In genomic region chr2:113807640-113808039, GRCm38 (mm10) we compare ENCODE assay signal across 8 mouse cellular contexts. TPM values are rescaled to one million over a fixed set of nuclear protein-coding genes. Genes with fewer than 3 reads are reported as not detected.
DNase-seq lines count a peak whose midpoint lies in the region; ATAC-seq and TF ChIP-seq lines count a peak whose summit lies in the region.

No protein-coding gene starts in this region.

- peak; percentile 90 for TF ChIP-seq RAD21 in CH12.LX (IDR thresholded peaks at IDR 0.05; ENCODE audit: low read depth, low read length)

- H3K9me3 ChIP-seq in hindbrain, embryonic 10.5 days: no peaks in the 10 kb centered on the region
- H3K9me3 ChIP-seq in hindbrain, embryonic 16.5 days (ENCODE audit: control insufficient read depth, low read length): no peaks in the 10 kb centered on the region
- H3K9me3 ChIP-seq in CH12.LX (replicated peaks; ENCODE audit: low read length): no peaks in the 10 kb centered on the region
- H3K9me3 ChIP-seq in embryonic facial prominence, embryonic 10.5 days: no peaks in the 10 kb centered on the region
- no peaks in the 10 kb centered on the region for H3K9me3 ChIP-seq in midbrain, embryonic 11.5 days (ENCODE audit: control insufficient read depth, low read length)

- no peak for TF ChIP-seq EP300 in CH12.LX (IDR thresholded peaks at IDR 0.05; ENCODE audit: low read length)

- no peaks in the 10 kb centered on the region for H3K27me3 ChIP-seq in hindbrain, embryonic 10.5 days (ENCODE audit: insufficient read depth, poor library complexity, severe bottlenecking)
- H3K27me3 ChIP-seq in hindbrain, embryonic 16.5 days (replicated peaks; ENCODE audit: control insufficient read depth, insufficient read depth, low read length): no peaks in the 10 kb centered on the region
- H3K27me3 ChIP-seq in CH12.LX (replicated peaks): no peaks in the 10 kb centered on the region
- H3K27me3 ChIP-seq in embryonic facial prominence, embryonic 10.5 days (replicated peaks; ENCODE audit: low read depth, poor library complexity, severe bottlenecking): no peaks in the 10 kb centered on the region
- H3K27me3 ChIP-seq in midbrain, embryonic 11.5 days (ENCODE audit: control insufficient read depth, insufficient read depth, low read length): no peaks in the 10 kb centered on the region

- dilution Hi-C loops in CH12.LX (cut with MboI; ENCODE audit: extremely low pct_ligation_motif_present, extremely low pct_unique_long_range_greater_than_20kb, low sequenced_read_pairs): no loop called here

- in situ Hi-C loops in CH12.LX (cut with MboI; ENCODE audit: low pct_ligation_motif_present, low pct_unique_long_range_greater_than_20kb, low sequenced_read_pairs): loop anchor here (25.0 kb wide), 1 partner anchor 320 kb away; no protein-coding TSS in a partner anchor

- H3K4me1 ChIP-seq in hindbrain, embryonic 10.5 days (replicated peaks): no peaks in the 10 kb centered on the region
- H3K4me1 ChIP-seq in hindbrain, embryonic 16.5 days (ENCODE audit: control insufficient read depth, insufficient read depth, low read depth, low read length): no peaks in the 10 kb centered on the region
- no peaks in the 10 kb centered on the region for H3K4me1 ChIP-seq in CH12.LX (ENCODE audit: control insufficient read depth in 1 of 2, insufficient read depth in 2 of 2)
- H3K4me1 ChIP-seq in bone marrow, adult 2 months (ENCODE audit: control insufficient read depth, insufficient read depth, low read length): no peaks in the 10 kb centered on the region
- peaks cover 8% of the 10 kb centered on the region; the same call in 1 of the 2 replicates for H3K4me1 ChIP-seq in embryonic facial prominence, embryonic 10.5 days
- H3K4me1 ChIP-seq in midbrain, embryonic 11.5 days (ENCODE audit: control insufficient read depth, insufficient read depth, low read length): no peaks in the 10 kb centered on the region

- H3K79me2 ChIP-seq in CH12.LX (replicated peaks; ENCODE audit: control insufficient read depth, extremely low read depth, insufficient read depth, poor library complexity, severe bottlenecking): no peaks in the 10 kb centered on the region

- no peak overlapping the region for H3K9ac ChIP-seq in hindbrain, embryonic 16.5 days (ENCODE audit: low read depth, low read length)
- H3K9ac ChIP-seq in CH12.LX (ENCODE audit: insufficient read depth, low read depth): no peak overlapping the region
- no peak overlapping the region for H3K9ac ChIP-seq in midbrain, embryonic 11.5 days (ENCODE audit: low read length)

- no peaks in the 10 kb centered on the region for H3K36me3 ChIP-seq in hindbrain, embryonic 10.5 days
- H3K36me3 ChIP-seq in hindbrain, embryonic 16.5 days (ENCODE audit: control insufficient read depth, insufficient read depth, low read length): no peaks in the 10 kb centered on the region
- H3K36me3 ChIP-seq in CH12.LX (replicated peaks in 1 of 2; ENCODE audit: control insufficient read depth in 1 of 2, insufficient read depth in 1 of 2, low read length in 1 of 2): no peaks in the 10 kb centered on the region
- H3K36me3 ChIP-seq in embryonic facial prominence, embryonic 10.5 days (replicated peaks): no peaks in the 10 kb centered on the region
- no peaks in the 10 kb centered on the region for H3K36me3 ChIP-seq in midbrain, embryonic 11.5 days (ENCODE audit: control insufficient read depth, insufficient read depth, low read length)

- WGBS in hindbrain, embryonic 10.5 days: 26% methylated on average over 9 of the region's 9 CpGs
- 23% methylated on average over 9 of the region's 9 CpGs for WGBS in hindbrain, embryonic 16.5 days
- 22% methylated on average over 9 of the region's 9 CpGs for WGBS in bone marrow, adult 2 months
- WGBS in embryonic facial prominence, embryonic 10.5 days: 25% methylated on average over 9 of the region's 9 CpGs
- WGBS in midbrain, embryonic 11.5 days: 27% methylated on average over 9 of the region's 9 CpGs

- TF ChIP-seq CTCF in CH12.LX (conservative IDR thresholded peaks at IDR 0.05 in 1 of 2, IDR thresholded peaks at IDR 0.05 in 1 of 2; ENCODE audit: low read depth in 2 of 2, low read length in 2 of 2): peak; percentile 76 to 89
- TF ChIP-seq CTCF in bone marrow, adult 2 months (IDR thresholded peaks at IDR 0.05; ENCODE audit: control insufficient read depth, insufficient read depth, low read length): peak; percentile 41

- no peak for ATAC-seq in hindbrain, embryonic 16.5 days
- peak; percentile 70 for ATAC-seq in midbrain, embryonic 11.5 days (ENCODE audit: low FRiP score)

- H3K27ac ChIP-seq in hindbrain, embryonic 10.5 days: no peak overlapping the region
- H3K27ac ChIP-seq in hindbrain, embryonic 16.5 days (ENCODE audit: low read depth, low read length): no peak overlapping the region
- no peak overlapping the region for H3K27ac ChIP-seq in CH12.LX (ENCODE audit: insufficient read depth, low read depth)
- H3K27ac ChIP-seq in bone marrow, adult 2 months (ENCODE audit: control insufficient read depth, insufficient read depth, low read depth, low read length, poor library complexity): no peak overlapping the region
- H3K27ac ChIP-seq in embryonic facial prominence, embryonic 10.5 days (replicated peaks): no peak overlapping the region
- no peak overlapping the region for H3K27ac ChIP-seq in midbrain, embryonic 11.5 days (ENCODE audit: low read depth, low read length)

- DNase-seq in hindbrain, embryonic 10.5 days (ENCODE audit: low spot score): peak; percentile 68
- peak; percentile 57 for DNase-seq in CH12.LX (ENCODE audit: extremely low read depth)
- peak; percentile 81 for DNase-seq in embryonic facial prominence, embryonic 10.5 days (ENCODE audit: low spot score)
- peak; percentile 85 for DNase-seq in kidney, postnatal 10 days
- DNase-seq in midbrain, embryonic 11.5 days (ENCODE audit: low spot score, missing footprints): peak; percentile 98
- DNase-seq in urinary bladder, adult 2 months (ENCODE audit: low spot score): peak; percentile 33

- H3K4me3 ChIP-seq in hindbrain, embryonic 10.5 days: no peak overlapping the region
- no peak overlapping the region for H3K4me3 ChIP-seq in hindbrain, embryonic 16.5 days (ENCODE audit: low read length)
- H3K4me3 ChIP-seq in CH12.LX (replicated peaks in 1 of 3; ENCODE audit: low read depth in 2 of 3, low read length in 2 of 3, poor library complexity in 1 of 3): no peak overlapping the region
- no peak overlapping the region for H3K4me3 ChIP-seq in bone marrow, adult 2 months (replicated peaks; ENCODE audit: control insufficient read depth, low read depth, low read length)
- H3K4me3 ChIP-seq in embryonic facial prominence, embryonic 10.5 days: no peak overlapping the region
- H3K4me3 ChIP-seq in midbrain, embryonic 11.5 days (ENCODE audit: low read depth, low read length): no peak overlapping the region

- no peak overlapping the region for H3K4me2 ChIP-seq in hindbrain, embryonic 16.5 days (ENCODE audit: low read length)
- no peak overlapping the region for H3K4me2 ChIP-seq in CH12.LX (ENCODE audit: insufficient read depth, low read depth, poor library complexity, severe bottlenecking)
- H3K4me2 ChIP-seq in midbrain, embryonic 11.5 days: no peak overlapping the region

- no peak for TF ChIP-seq POLR2A in CH12.LX (IDR thresholded peaks at IDR 0.05; ENCODE audit: low read depth, low read length)
- TF ChIP-seq POLR2A in bone marrow, adult 2 months (IDR thresholded peaks at IDR 0.05; ENCODE audit: borderline replicate concordance, control insufficient read depth, low read depth, low read length): no peak

TF ChIP-seq in CH12.LX, 34 proteins besides CTCF, POLR2A, EP300 and RAD21 (continues in another document):
- TF ChIP-seq SMC3 (IDR thresholded peaks at IDR 0.05; ENCODE audit: low read depth, low read length) (peak; percentile 77), TBP (conservative IDR thresholded peaks at IDR 0.05; ENCODE audit: low read depth, low read length) (no peak), ETS1 (conservative IDR thresholded peaks at IDR 0.05; ENCODE audit: low read depth, low read length) (no peak)

RNA-seq across cellular contexts. Expression of gene Scg5, which starts 21.3 kb away (rescaled TPM):
- 18.4 and 43.0 TPM in 2 replicates for polyA plus RNA-seq in hindbrain, embryonic 10.5 days (2016; fragmentation: Nextera tagmentation; extraction: Ambion mirVana)
- 228 and 265 TPM in 2 replicates for polyA plus RNA-seq in hindbrain, embryonic 16.5 days (2015; fragmentation: Nextera tagmentation; extraction: Ambion mirVana)
- total RNA-seq in CH12.LX (2012; rRNA removed) (0.25 TPM in 1 of 2 replicates, not detected in the other), CH12.LX (2014; rRNA removed) (not detected in 2 replicates)
- not detected in 2 replicates for polyA plus RNA-seq in CH12.LX (2012; ENCODE audit: insufficient read length, low read depth)
- polyA plus RNA-seq in bone marrow, adult 2 months (2011; ENCODE audit: insufficient read depth, insufficient read length, low replicate concordance, missing spikeins): 2.1 TPM in 1 of 2 replicates, not detected in the other
- polyA plus RNA-seq in embryonic facial prominence, embryonic 10.5 days (2016; fragmentation: Nextera tagmentation; extraction: Ambion mirVana): 6.0 and 8.6 TPM in 2 replicates
- 56.3 and 65.0 TPM in 2 replicates for polyA plus RNA-seq in midbrain, embryonic 11.5 days (2014; fragmentation: Nextera tagmentation; extraction: Ambion mirVana)
- 1.1 and 1.2 TPM in 2 replicates for polyA plus RNA-seq in urinary bladder, adult 2 months (2012; rRNA removed)

RNA-seq across cellular contexts. Expression of gene Arhgap11a, which starts 40.8 kb away (rescaled TPM):
- polyA plus RNA-seq in hindbrain, embryonic 10.5 days (2016; fragmentation: Nextera tagmentation; extraction: Ambion mirVana): 31.6 and 33.9 TPM in 2 replicates
- 5.2 and 8.0 TPM in 2 replicates for polyA plus RNA-seq in hindbrain, embryonic 16.5 days (2015; fragmentation: Nextera tagmentation; extraction: Ambion mirVana)
- total RNA-seq in CH12.LX (2012; rRNA removed) (22.3 and 22.5 TPM in 2 replicates), CH12.LX (2014; rRNA removed) (21.6 and 22.4 TPM in 2 replicates)
- polyA plus RNA-seq in CH12.LX (2012; ENCODE audit: insufficient read length, low read depth): 68.9 and 74.0 TPM in 2 replicates
- polyA plus RNA-seq in bone marrow, adult 2 months (2011; ENCODE audit: insufficient read depth, insufficient read length, low replicate concordance, missing spikeins): 29.3 and 36.6 TPM in 2 replicates
- 37.2 and 38.3 TPM in 2 replicates for polyA plus RNA-seq in embryonic facial prominence, embryonic 10.5 days (2016; fragmentation: Nextera tagmentation; extraction: Ambion mirVana)
- polyA plus RNA-seq in midbrain, embryonic 11.5 days (2014; fragmentation: Nextera tagmentation; extraction: Ambion mirVana): 6.6 and 7.5 TPM in 2 replicates
- polyA plus RNA-seq in urinary bladder, adult 2 months (2012; rRNA removed): 2.5 and 2.6 TPM in 2 replicates

RNA-seq across cellular contexts. Expression of gene Grem1, which starts 49.2 kb away (rescaled TPM):
- 0.21 and 0.55 TPM in 2 replicates for polyA plus RNA-seq in hindbrain, embryonic 10.5 days (2016; fragmentation: Nextera tagmentation; extraction: Ambion mirVana)
- polyA plus RNA-seq in hindbrain, embryonic 16.5 days (2015; fragmentation: Nextera tagmentation; extraction: Ambion mirVana): 1.8 and 2.0 TPM in 2 replicates
- total RNA-seq in CH12.LX (2012; rRNA removed): not detected in 2 replicates
- not detected in 2 replicates for total RNA-seq in CH12.LX (2014; rRNA removed)
- not detected in 2 replicates for polyA plus RNA-seq in CH12.LX (2012; ENCODE audit: insufficient read length, low read depth)
- polyA plus RNA-seq in bone marrow, adult 2 months (2011; ENCODE audit: insufficient read depth, insufficient read length, low replicate concordance, missing spikeins): 5.2 and 6.3 TPM in 2 replicates
- 0.64 and 0.75 TPM in 2 replicates for polyA plus RNA-seq in embryonic facial prominence, embryonic 10.5 days (2016; fragmentation: Nextera tagmentation; extraction: Ambion mirVana)
- polyA plus RNA-seq in midbrain, embryonic 11.5 days (2014; fragmentation: Nextera tagmentation; extraction: Ambion mirVana): 0.10 and 0.18 TPM in 2 replicates
- polyA plus RNA-seq in urinary bladder, adult 2 months (2012; rRNA removed): 0.07 and 0.12 TPM in 2 replicates

Comparison
In these comparisons a context has a peak if more than half of its experiments do, and no peak if none do; other contexts are left out.
1. DNase-seq: peak in every context shown above with its lines; median percentile 98 in midbrain, embryonic 11.5 days; 85 in kidney, postnatal 10 days; 81 in embryonic facial prominence, embryonic 10.5 days; 68 in hindbrain, embryonic 10.5 days; 57 in CH12.LX; 33 in urinary bladder, adult 2 months.